Comparison of ENCODE assay signal across 20 mouse cellular contexts in the genomic region with DNA sequence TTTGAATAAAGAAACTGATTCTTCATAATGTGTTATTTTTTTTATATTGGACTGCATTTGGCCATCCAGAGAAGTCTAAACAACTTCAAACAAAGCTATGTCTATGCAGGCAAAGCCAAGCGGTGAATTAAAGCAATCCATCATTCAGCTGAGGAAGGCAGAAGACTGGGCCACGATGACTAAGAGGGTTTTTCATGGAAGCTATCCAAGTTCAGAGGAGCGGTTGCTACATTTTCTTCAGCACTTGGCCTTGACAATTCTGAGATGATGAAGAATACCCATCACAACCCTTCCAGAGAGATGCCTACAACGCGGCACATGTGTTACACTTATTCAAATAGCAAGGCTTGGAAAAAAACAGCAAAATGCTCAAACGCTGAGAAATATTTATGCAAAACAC.
A peak's percentile ranks its signal among the peaks of the same experiment; 100 is the strongest.
DNase-seq lines count a peak whose midpoint lies in the region; ATAC-seq and TF ChIP-seq lines count a peak whose summit lies in the region.
"Had no signal": no experiment of that assay in that cellular context is flagged by ENCODE, and none has a peak within 500 bp of the region (broad histone marks: within the 10 kb centered on the region; RNA-seq: fewer than 3 reads in every experiment).

No protein-coding gene starts in this region.

- TF ChIP-seq CTCF in MEL (IDR thresholded peaks at IDR 0.05 in 2 of 3, conservative IDR thresholded peaks at IDR 0.05 in 1 of 3; ENCODE audit: control insufficient read depth in 1 of 3, insufficient read depth in 1 of 3, low read depth in 2 of 3, low read length in 3 of 3, poor library complexity in 1 of 3, severe bottlenecking in 1 of 3), result no peak

- no peaks in the 10 kb centered on the region for H3K79me2 ChIP-seq in MEL (ENCODE audit: control insufficient read depth, insufficient read depth, low read length, poor library complexity)

- no peak overlapping the region for H3K9ac ChIP-seq in MEL (ENCODE audit: control insufficient read depth, low read depth, low read length, poor library complexity, severe bottlenecking)
- H3K9ac ChIP-seq: embryonic facial prominence, embryonic 15.5 days; heart, embryonic 13.5 days; midbrain, embryonic 12.5 days had no signal

- intact Hi-C loops in heart, postnatal 36 days (cut with DNase I), result no loop called here

- no peak for TF ChIP-seq POLR2A in MEL (IDR thresholded peaks at IDR 0.05; ENCODE audit: control insufficient read depth in 1 of 2, insufficient read depth in 1 of 2, low read depth in 1 of 2, low read length in 2 of 2, poor library complexity in 1 of 2)

- H3K4me3 ChIP-seq in MEL (ENCODE audit: control insufficient read depth in 1 of 2, insufficient read depth in 1 of 2, low read depth in 2 of 2, low read length in 2 of 2), result no peak overlapping the region
- H3K4me3 ChIP-seq: embryonic facial prominence, embryonic 15.5 days; heart, embryonic 13.5 days; midbrain, embryonic 12.5 days had no signal

- TF ChIP-seq RAD21 in MEL (IDR thresholded peaks at IDR 0.05; ENCODE audit: low read depth, low read length), result no peak

- no peaks in the 10 kb centered on the region for H3K27me3 ChIP-seq in MEL (ENCODE audit: control insufficient read depth in 1 of 2, insufficient read depth in 2 of 2, low read length in 2 of 2)
- H3K27me3 ChIP-seq: embryonic facial prominence, embryonic 15.5 days; heart, embryonic 13.5 days; midbrain, embryonic 12.5 days; Patski had no signal

- no peak for TF ChIP-seq EP300 in MEL (IDR thresholded peaks at IDR 0.05; ENCODE audit: low read depth in 1 of 2, low read length in 2 of 2)

- no peak overlapping the region for H3K27ac ChIP-seq in MEL (ENCODE audit: control insufficient read depth, low read depth, low read length)
- H3K27ac ChIP-seq: embryonic facial prominence, embryonic 15.5 days; heart, embryonic 13.5 days; macrophage; midbrain, embryonic 12.5 days had no signal

- ATAC-seq in common myeloid progenitor, adult 5-6 weeks (replicated peaks; ENCODE audit: low read depth, poor library complexity, severe bottlenecking), result peak; percentile 45; the same call in 1 of the 2 replicates
- ATAC-seq: hindbrain, embryonic 16.5 days; Patski had no signal

- H3K36me3 ChIP-seq in MEL (ENCODE audit: control insufficient read depth in 1 of 2, insufficient read depth in 2 of 2, low read length in 2 of 2), result peaks cover 0 to 3% of the 10 kb centered on the region in 2 experiments; a peak in 2 of 4 replicates
- H3K36me3 ChIP-seq: embryonic facial prominence, embryonic 15.5 days; heart, embryonic 13.5 days; midbrain, embryonic 12.5 days had no signal

- peak; percentile 13 to 16 for DNase-seq in heart, adult 18-20 months
- DNase-seq in heart, postnatal 36 days, result no peak
- DNase-seq in 3T3-L1 (ENCODE audit: low read depth, low spot score) (peak; percentile 96), MEL (ENCODE audit: low read depth, low spot score) (peak; percentile 35)
- no peak for DNase-seq in gastrocnemius, postnatal 25 days
- DNase-seq in lung, postnatal 14 days, result no peak
- DNase-seq: cerebellum, adult 9-10 months; embryo, embryonic 11 days; heart, postnatal 4 days; kidney, adult 2 months; kidney, postnatal 14 days; retina, postnatal 1 day; thymus, adult 2 months had no signal

- peaks cover 0 to 4% of the 10 kb centered on the region in 2 experiments; a peak in 2 of 4 replicates for H3K4me1 ChIP-seq in MEL (ENCODE audit: control insufficient read depth in 1 of 2, insufficient read depth in 2 of 2, low read length in 2 of 2)
- H3K4me1 ChIP-seq: embryonic facial prominence, embryonic 15.5 days; heart, embryonic 13.5 days; midbrain, embryonic 12.5 days had no signal

- H3K9me3 ChIP-seq in MEL (replicated peaks; ENCODE audit: insufficient read depth, low read length), result no peaks in the 10 kb centered on the region
- H3K9me3 ChIP-seq: embryonic facial prominence, embryonic 15.5 days; heart, embryonic 13.5 days; midbrain, embryonic 12.5 days had no signal

TF ChIP-seq in MEL, 35 proteins besides CTCF, POLR2A, EP300 and RAD21:
- TF ChIP-seq ETS1 (IDR thresholded peaks at IDR 0.05; ENCODE audit: low read depth, low read length) (no peak), KAT2A (conservative IDR thresholded peaks at IDR 0.05; ENCODE audit: low read depth, low read length) (no peak), MAZ (IDR thresholded peaks at IDR 0.05; ENCODE audit: low read depth, low read length) (no peak), E2F4 (IDR thresholded peaks at IDR 0.05; ENCODE audit: borderline replicate concordance, low read depth, low read length) (no peak), MYC (IDR thresholded peaks at IDR 0.05; ENCODE audit: low read depth, low read length) (no peak), NRF1 (IDR thresholded peaks at IDR 0.05; ENCODE audit: insufficient read depth, low read depth, low read length, poor library complexity, severe bottlenecking) (no peak), MYB (IDR thresholded peaks at IDR 0.05; ENCODE audit: low read depth, low read length) (no peak)

Comparison
In these comparisons a context has a peak if more than half of its experiments do, and no peak if none do; other contexts are left out.
1. DNase-seq: peak in heart, adult 18-20 months (2 of 2), 3T3-L1 (single experiment) and MEL (single experiment); none in heart, postnatal 36 days (0 of 2), gastrocnemius, postnatal 25 days (single experiment) and lung, postnatal 14 days (single experiment).